Mouse (Mus musculus): ENCODE measurements around the gene Trappc6b. TPM values are rescaled to one million over a fixed set of nuclear protein-coding genes. Genes with fewer than 3 reads are reported as not detected.
A peak's percentile ranks its signal among the peaks of the same experiment; 100 is the strongest.

The Trappc6b gene
- 100 to 1,000 TPM; 121 to 122 TPM for total RNA-seq (2021)

DNA sequence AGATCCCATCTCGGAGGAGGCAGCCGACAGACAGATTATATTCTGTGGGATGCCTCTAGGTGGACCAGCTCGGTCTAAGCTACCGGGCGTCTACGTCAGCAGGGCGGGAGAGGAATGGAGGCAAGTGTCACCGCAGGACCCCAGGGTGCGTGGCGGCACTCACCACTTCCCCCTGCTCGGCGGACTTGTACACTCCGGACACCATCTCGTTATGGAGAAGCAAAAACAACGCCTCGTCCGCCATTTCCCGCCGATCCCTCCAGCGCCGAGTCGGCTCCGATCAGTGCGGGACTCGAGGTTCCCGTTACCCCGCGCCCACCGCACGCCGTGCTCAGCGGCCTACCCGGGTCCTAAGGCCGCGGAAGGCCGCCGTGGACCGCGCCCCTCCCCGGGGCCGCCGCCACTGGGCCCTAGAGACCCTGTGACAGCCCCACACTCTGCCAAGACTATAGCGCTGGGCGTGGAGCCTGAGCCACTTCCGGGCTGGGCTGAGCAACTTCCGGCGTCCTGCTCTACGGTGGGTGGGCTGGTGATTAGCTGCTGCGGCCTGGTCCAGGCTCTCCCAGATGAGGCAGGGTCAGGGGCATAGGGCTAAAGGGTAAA, at the start of gene Trappc6b:
Trappc6b (minus strand) TSS at position 480 of the 603 bp plus-strand sequence.
- intact Hi-C loops (cut with DNase I): no loop called here
- DNase-seq (ENCODE audit: low spot score in 2 of 2): peak; percentile 80 to 83

GRCm38 (mm10) chr12:59107926-59108325, 46.7 kb upstream of the Trappc6b start:
- intact Hi-C loops (cut with DNase I): no loop called here
- DNase-seq (ENCODE audit: low spot score in 2 of 2): no peak

GRCm38 (mm10) chr12:59106491-59106890, 45.2 kb upstream of the Trappc6b start:
- intact Hi-C loops (cut with DNase I): no loop called here
- no peak for DNase-seq (ENCODE audit: low spot score in 2 of 2)

DNA sequence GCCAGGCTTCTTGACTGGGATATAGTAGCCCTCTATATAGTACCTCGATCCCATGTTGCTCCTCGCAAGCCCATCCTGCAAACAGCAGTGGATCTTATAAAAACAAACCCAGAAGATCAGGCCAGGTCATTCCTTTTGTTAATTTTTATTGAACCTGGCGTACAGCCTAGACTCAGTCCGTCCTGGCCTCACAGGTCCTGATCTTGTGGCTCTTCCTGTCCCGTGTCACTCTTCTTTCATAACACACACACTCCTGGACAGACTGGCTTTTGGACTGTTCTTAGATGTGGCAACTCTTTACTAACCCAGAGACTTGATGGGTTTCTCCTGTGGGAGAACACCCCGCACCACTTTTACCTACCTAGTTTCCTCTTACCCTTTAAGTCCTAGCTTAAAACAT, 44.6 kb upstream of the Trappc6b start:
- intact Hi-C loops (cut with DNase I): no loop called here
- DNase-seq (ENCODE audit: low spot score in 2 of 2): no peak

DNA sequence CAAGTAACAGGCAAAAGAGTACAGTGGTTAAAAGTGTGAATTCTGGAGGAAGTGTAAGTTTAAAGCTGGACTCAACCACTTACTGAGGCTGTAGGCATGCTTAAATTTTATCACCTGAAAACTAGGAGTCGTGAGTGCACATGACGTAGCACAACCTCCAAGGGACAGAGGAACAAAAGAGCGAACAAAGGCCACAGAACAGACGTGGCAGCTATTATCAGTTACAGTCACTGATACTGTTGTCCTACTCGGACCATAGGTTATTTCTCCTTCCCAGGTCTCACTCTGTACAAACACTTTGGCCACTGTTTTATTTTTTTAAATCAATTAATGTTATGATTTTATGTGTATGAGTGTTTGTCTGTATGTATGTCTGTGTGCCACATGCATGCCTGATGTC, 43.5 kb upstream of the Trappc6b start:
- DNase-seq (ENCODE audit: low spot score in 2 of 2): no peak
- intact Hi-C loops (cut with DNase I): no loop called here

DNA sequence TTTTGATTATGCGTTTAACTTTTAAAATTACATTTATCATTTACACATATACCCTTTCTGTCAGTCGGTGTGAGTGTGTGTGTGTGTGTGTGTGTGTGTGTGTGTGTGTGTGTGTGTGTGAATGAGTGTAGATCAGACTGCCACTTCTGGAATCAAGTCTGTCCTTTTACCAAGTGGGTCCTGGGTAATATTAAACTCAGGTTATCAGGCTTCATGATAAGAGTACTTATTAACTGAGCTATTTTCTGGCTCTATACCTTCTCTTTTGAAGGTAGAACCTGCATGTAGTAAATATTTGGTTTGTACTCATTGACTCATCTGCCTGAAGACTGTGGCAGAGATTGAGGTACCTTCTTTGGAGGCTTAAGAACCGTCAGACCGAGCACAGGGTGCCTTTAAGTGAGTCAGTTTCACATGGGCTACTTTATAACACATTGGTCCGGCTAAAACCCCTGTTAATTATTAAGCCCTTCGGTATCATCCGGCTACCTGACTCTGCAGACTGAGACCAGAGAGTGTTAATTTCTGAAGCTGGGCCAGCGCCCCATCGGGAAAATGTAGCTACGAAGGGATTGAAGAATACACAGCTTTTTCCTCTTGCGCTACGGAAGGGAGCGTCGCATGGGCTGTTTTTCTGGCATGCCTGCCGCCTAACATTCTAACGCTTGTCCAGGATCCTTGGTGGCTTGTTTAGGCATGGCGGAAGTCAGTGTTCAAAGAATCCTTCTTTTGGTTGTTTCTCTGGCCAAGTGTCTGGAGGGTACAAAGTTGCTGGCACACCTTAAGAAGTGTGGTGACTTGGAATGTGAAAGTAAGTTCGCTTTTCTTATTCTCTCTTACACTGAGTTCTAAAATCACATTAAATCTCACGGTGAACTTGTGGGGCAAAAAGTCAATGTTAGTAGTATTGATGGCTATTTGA, 34.1 kb upstream of the Trappc6b start, which contains the start of gene Mia2:
Mia2 (plus strand) TSS at position 696 of the 922 bp plus-strand sequence.
- DNase-seq (ENCODE audit: low spot score in 2 of 2): no peak
- intact Hi-C loops (cut with DNase I): no loop called here

DNA sequence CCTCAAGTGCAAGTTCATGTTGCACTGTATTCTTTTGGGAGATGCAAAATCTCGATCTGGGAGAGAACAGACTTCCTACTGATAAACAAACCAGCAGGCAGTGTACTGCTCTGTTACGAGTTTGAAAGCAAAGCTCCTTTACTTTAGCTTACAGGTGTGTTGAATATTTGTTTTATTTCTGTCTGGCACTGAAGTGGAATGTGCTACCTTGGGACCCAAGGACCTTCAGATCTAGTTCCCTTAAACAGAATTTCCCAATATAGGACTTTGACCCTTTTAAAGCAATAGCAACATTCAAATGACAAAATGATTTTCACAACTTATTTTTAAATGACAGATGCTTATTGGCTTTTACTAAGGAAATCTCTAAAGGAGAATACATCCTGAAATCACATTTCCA, 32.3 kb upstream of the Trappc6b start:
- intact Hi-C loops (cut with DNase I): no loop called here
- no peak for DNase-seq (ENCODE audit: low spot score in 2 of 2)

- intact Hi-C loops (cut with DNase I): no loop called here
- DNase-seq (ENCODE audit: low spot score in 2 of 2): no peak
Measured at GRCm38 (mm10) chr12:59086171-59086570, 24.9 kb upstream of the Trappc6b start.

GRCm38 (mm10) chr12:59084446-59084845, 23.2 kb upstream of the Trappc6b start:
- intact Hi-C loops (cut with DNase I): no loop called here

GRCm38 (mm10) chr12:59080461-59080860, 19.2 kb upstream of the Trappc6b start:
- no peak for DNase-seq (ENCODE audit: low spot score in 2 of 2)
- intact Hi-C loops (cut with DNase I): no loop called here

More at GRCm38 (mm10) chr12:59084446-59084845, 23.2 kb upstream of the Trappc6b start:
- no peak for DNase-seq (ENCODE audit: low spot score in 2 of 2)

DNA sequence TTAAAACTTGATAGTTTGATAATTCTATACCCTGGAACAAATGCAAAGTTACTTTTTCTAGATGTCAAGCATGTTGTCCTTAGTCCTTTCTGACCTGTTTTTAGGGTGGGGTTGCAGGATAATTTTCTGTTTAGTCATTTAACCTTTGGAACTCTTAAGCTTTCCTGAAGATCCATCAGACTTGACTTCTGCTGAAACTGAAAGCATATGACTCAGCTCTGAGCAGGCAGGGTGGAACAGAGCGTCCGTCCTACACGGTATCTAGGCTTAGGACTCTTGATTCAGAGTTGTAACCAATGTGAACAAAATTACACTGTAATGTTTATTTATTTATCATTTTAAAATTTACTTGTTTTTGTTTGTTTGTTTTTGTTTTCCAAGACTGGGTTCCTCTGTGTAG, 16.6 kb upstream of the Trappc6b start:
- intact Hi-C loops (cut with DNase I): no loop called here
- DNase-seq (ENCODE audit: low spot score in 2 of 2): no peak

DNA sequence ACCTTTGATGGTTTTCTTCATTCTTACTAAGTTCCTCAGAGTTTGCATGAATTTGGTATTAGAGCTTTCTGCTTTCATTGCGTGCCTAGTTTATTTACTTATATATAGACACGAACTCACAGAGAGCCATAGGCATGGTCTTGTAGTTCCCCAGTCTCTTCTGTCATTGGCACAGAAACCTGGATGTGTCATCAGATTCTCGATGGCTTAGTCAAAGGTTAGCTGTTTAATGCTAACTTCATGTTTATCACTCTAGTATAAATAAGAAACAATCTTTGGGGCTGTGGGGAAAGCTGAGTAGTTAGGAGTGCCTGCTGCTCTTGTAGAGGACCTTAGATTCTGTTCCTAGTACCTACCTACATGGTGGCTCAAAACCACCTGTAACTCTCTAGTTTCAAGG, 15.7 kb upstream of the Trappc6b start:
- no peak for DNase-seq (ENCODE audit: low spot score in 2 of 2)
- intact Hi-C loops (cut with DNase I): no loop called here

DNA sequence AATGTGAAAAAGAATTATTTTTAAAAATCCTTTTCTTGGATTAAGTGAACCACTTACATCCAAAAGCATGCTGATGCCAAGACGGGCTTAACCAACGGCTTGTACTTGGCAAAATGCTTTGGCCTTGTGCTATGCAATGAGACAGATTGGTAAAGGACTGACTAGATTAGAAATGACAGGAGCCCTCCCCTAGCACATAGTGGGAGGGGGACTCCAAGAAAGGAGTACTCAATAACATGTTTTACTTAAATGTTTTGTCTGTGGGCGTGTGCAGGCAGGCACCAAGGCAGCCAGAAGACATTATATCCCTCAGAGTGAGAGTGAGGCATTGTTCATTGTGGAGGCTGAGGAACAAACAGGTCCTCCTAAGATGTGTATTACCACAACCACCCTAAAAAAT, 12.8 kb upstream of the Trappc6b start:
- DNase-seq (ENCODE audit: low spot score in 2 of 2): peak; percentile 20 to 65
- intact Hi-C loops (cut with DNase I): no loop called here

DNA sequence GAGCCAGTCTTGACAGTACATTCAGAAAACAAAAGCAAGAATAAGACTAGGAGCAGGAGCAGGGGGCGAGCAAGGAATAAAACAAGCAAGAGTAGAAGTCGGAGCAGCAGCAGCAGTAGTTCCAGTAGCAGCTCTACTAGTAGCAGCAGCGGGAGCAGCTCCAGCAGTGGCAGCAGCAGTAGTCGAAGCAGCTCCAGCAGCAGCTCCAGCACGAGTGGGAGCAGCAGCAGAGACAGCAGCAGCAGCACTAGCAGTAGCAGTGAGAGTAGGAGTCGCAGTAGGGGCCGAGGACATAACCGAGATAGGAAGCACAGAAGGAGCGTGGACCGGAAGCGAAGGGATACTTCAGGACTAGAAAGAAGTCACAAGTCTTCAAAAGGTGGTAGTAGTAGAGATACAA, 11.0 kb upstream of the Trappc6b start:
- intact Hi-C loops (cut with DNase I): no loop called here
- peak; percentile 19 to 68 for DNase-seq (ENCODE audit: low spot score in 2 of 2)

DNA sequence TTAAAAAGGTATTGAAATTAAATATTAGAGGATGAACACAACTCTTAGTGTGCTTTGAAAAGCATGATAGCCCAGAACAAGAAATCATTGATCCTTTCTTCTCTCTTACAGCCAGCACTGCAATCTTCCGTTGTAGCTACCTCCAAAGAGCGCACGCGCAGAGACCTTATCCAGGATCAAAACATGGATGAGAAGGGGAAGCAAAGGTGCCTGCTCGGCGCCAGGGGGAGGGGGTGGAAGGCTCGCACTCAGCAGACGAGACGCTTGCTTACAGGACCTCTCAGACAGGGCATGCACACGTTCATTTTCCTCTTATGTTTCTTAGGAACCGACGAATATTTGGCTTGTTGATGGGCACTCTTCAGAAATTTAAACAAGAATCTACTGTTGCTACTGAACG, 7.5 kb upstream of the Trappc6b start:
- DNase-seq (ENCODE audit: low spot score in 2 of 2): no peak
- intact Hi-C loops (cut with DNase I): loop anchor here (5.0 kb wide), 1 partner anchor 149 kb away; the partner anchor contains the start of gene Fbxo33

- intact Hi-C loops (cut with DNase I): loop anchor here (2.0 to 5.0 kb wide), 3 partner anchors 54 to 150 kb away; partner anchors contain the start of genes Fbxo33, Gemin2 and Sec23a
- DNase-seq (ENCODE audit: low spot score in 2 of 2): no peak
Measured at GRCm38 (mm10) chr12:59067095-59067494, 5.8 kb upstream of the Trappc6b start.

GRCm38 (mm10) chr12:59066448-59067077, 5.3 kb upstream of the Trappc6b start, which contains the start of gene Pnn:
Gene Pnn, plus strand, starts transcription at chr12:59066884.
- peak; percentile 97 to 99 for DNase-seq (ENCODE audit: low spot score in 2 of 2)
- intact Hi-C loops (cut with DNase I): loop anchor here (2.0 to 5.0 kb wide), 3 partner anchors 54 to 151 kb away; partner anchors contain the start of genes Fbxo33, Gemin2 and Sec23a

- DNase-seq (ENCODE audit: low spot score in 2 of 2): no peak
- intact Hi-C loops (cut with DNase I): loop anchor here (2.0 to 5.0 kb wide), 3 partner anchors 53 to 152 kb away; partner anchors contain the start of genes Fbxo33, Gemin2 and Sec23a
Measured at GRCm38 (mm10) chr12:59065776-59066175, 4.5 kb upstream of the Trappc6b start.

- intact Hi-C loops (cut with DNase I): loop anchor here (5.0 kb wide), 1 partner anchor 152 kb away; the partner anchor contains the start of gene Fbxo33
- DNase-seq (ENCODE audit: low spot score in 2 of 2): no peak
Measured at GRCm38 (mm10) chr12:59064837-59065236, 3.6 kb upstream of the Trappc6b start.

DNA sequence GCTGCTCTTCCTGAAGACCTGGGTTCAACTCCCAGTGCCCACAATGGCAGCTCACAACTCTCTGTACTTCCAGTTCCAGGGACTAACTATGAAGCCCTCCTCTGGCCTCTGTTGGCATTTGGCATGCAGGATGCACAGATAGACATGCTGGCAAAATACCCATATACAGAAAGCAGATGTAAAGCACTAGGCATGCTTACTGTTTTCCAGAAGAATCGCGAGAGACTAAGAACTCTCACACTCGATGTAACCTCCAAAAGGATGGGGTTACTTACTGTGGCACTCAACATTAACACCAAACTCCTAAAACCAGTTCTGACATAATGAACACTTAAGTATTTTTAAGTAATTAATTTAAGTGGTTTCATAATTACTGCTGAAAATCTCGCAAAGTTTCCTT, 950 bp downstream of the Trappc6b start:
- intact Hi-C loops (cut with DNase I): no loop called here
- DNase-seq (ENCODE audit: low spot score in 2 of 2): no peak

Data from left cerebral cortex, postnatal 25 days (tissue).